Mouse (Mus musculus) hindbrain, embryonic 12.5 days (tissue): ENCODE results near the gene Olfr907. TPM values are rescaled to one million over a fixed set of nuclear protein-coding genes. Genes with fewer than 3 reads are reported as not detected.

Experiments used
- ATAC-seq: fragments of 200-750 bp; cut with Nextera tagmentation; 2 replicates; pipeline ENCODE4 v1.8.0; 2017; ENCODE audit warnings: moderate TSS enrichment; ENCODE audit not compliant: low FRiP score
- H3K27ac ChIP-seq: fragments of 300-500 bp; sonication (generic); 2 replicates; pipeline ENCODE4 v1.5.1; 2016; ENCODE audit warnings: mild to moderate bottlenecking
- H3K27me3 ChIP-seq: fragments of 300-500 bp; sonication (generic); 2 replicates; pipeline ENCODE4 v1.6.1; 2016; ENCODE audit warnings: mild to moderate bottlenecking
- H3K36me3 ChIP-seq: fragments of 300-500 bp; sonication (generic); 2 replicates; pipeline ENCODE4 v1.6.1; 2016; ENCODE audit warnings: mild to moderate bottlenecking
- H3K4me1 ChIP-seq: fragments of 300-500 bp; sonication (generic); 2 replicates; pipeline ENCODE4 v1.6.1; 2016
- H3K4me2 ChIP-seq: fragments of 300-500 bp; sonication (generic); replicated peaks from 2 replicates; pipeline ENCODE4 v1.6.1; 2016; ENCODE audit warnings: mild to moderate bottlenecking
- H3K4me3 ChIP-seq: fragments of 300-500 bp; sonication (generic); 2 replicates; pipeline ENCODE4 v1.5.1; 2016; ENCODE audit warnings: mild to moderate bottlenecking
- H3K9ac ChIP-seq: fragments of 300-500 bp; sonication (generic); 2 replicates; pipeline ENCODE4 v1.6.1; 2016; ENCODE audit warnings: mild to moderate bottlenecking, moderate library complexity
- H3K9me3 ChIP-seq: fragments of 300-500 bp; sonication (generic); replicated peaks from 2 replicates; pipeline ENCODE4 v1.6.1; 2016; ENCODE audit warnings: mild to moderate bottlenecking
- WGBS: fragments of 180-500 bp; shearing (Covaris S2); methylation state at CpG from one replicate; pipeline ENCODE4 v1.1.7; 2016; 5-methylcytosine and 5-hydroxymethylcytosine counted together
- polyA plus RNA-seq: library from polyadenylated mRNA; unstranded; fragments of >200 nt; fragmentation: Nextera tagmentation; extraction: Ambion mirVana; gene quantifications from 2 replicates; pipeline ENCODE4 v1.2.1, GENCODE M21; 2016

Olfr907 gene
- not detected in 2 replicates for polyA plus RNA-seq

DNA sequence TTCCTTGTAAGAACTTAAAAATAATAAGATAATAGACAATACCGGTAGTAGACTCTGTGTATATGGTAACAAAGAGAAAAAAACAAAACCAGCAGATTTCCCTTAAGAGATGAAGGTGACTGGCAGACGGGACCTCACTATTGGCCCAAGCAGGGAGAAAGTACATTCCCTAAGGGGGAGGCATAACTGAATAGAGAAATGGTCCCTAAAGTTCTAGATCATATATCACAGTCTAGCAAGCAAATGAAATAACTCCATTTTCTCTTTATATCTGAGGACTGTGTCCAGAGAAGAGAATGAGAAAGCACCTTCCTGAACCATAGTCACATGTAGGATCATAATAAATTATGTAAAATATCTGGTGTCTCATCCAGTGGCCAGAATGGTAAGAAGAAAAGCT, at the start of gene Olfr907:
Olfr907 (plus strand) TSS at position 301 of the 400 bp plus-strand sequence.
- no peaks in the 10 kb centered on the region for H3K27me3 ChIP-seq
- no peak within 1 kb of the TSS for H3K4me2 ChIP-seq
- no peak within 1 kb of the TSS for H3K9ac ChIP-seq
- H3K4me1 ChIP-seq, result no peaks in the 10 kb centered on the region
- no peak for ATAC-seq
- no peaks in the 10 kb centered on the region for H3K9me3 ChIP-seq
- H3K4me3 ChIP-seq, result no peak within 1 kb of the TSS
- H3K27ac ChIP-seq, result no peak within 1 kb of the TSS
- 74% methylated on average over 2 of the region's 2 CpGs for WGBS
- H3K36me3 ChIP-seq, result no peaks in the 10 kb centered on the region

DNA sequence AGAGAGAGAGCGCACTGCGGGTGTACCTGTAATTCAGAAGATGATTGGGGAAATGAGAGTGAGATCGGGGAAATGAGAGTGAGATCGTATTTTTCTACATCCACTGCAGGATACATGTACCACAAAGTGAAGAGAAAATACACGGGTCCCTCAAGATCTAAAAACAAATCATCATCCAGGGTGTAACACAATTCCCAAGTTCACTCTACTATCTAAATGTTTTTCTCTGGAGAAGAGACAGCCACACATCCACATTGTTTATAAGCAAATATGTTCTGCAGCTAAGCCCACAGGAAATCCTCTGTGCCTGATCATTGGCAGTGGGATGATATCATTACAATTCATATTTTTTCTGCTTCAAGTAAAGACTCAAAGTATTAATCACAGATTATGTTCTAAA, 48.2 kb upstream of the Olfr907 start, which contains the start of gene Olfr902:
Olfr902 (plus strand) TSS at position 301 of the 400 bp plus-strand sequence.
- Histone ChIP-seq H3K27ac (no peak within 1 kb of the TSS), H3K36me3 (no peaks in the 10 kb centered on the region), H3K9ac (no peak within 1 kb of the TSS), H3K9me3 (no peaks in the 10 kb centered on the region), H3K4me2 (no peak within 1 kb of the TSS), H3K27me3 (no peaks in the 10 kb centered on the region), H3K4me1 (no peaks in the 10 kb centered on the region), H3K4me3 (no peak within 1 kb of the TSS)
- no peak for ATAC-seq
- 91% methylated on average over 5 of the region's 5 CpGs for WGBS

DNA sequence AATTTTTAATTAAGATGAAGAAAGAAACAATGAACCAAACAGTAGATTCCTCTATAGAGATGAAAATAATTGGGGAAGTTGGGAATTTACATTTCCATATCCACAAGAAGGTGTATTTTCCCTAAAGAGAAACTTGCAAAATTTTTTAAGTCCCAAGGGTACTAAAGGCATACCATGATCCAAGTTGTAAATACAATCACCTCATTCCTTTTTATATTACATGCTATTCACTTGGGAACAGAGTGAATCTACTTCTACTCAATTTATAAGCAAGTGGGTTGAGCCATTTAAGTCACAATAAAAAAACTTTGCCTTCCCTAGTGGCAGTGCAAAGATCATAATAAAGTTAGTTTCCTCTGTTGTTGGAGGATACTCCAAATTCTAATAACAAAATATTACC, 32.8 kb upstream of the Olfr907 start, which contains the start of gene Olfr904:
Olfr904 (plus strand) TSS at position 301 of the 400 bp plus-strand sequence.
- Histone ChIP-seq H3K27me3 (no peaks in the 10 kb centered on the region), H3K27ac (no peak within 1 kb of the TSS), H3K4me3 (no peak within 1 kb of the TSS), H3K9ac (no peak within 1 kb of the TSS), H3K4me1 (no peaks in the 10 kb centered on the region), H3K9me3 (no peaks in the 10 kb centered on the region), H3K36me3 (no peaks in the 10 kb centered on the region), H3K4me2 (no peak within 1 kb of the TSS)
- ATAC-seq, result no peak

- no peaks in the 10 kb centered on the region for H3K4me1 ChIP-seq
- no peaks in the 10 kb centered on the region for H3K9me3 ChIP-seq
- H3K27me3 ChIP-seq, result no peaks in the 10 kb centered on the region
- no peak within 1 kb of the TSS for H3K4me2 ChIP-seq
- no peaks in the 10 kb centered on the region for H3K36me3 ChIP-seq
- ATAC-seq, result no peak
- H3K27ac ChIP-seq, result no peak within 1 kb of the TSS
- no peak within 1 kb of the TSS for H3K9ac ChIP-seq
- no peak within 1 kb of the TSS for H3K4me3 ChIP-seq
Observed at GRCm38 (mm10) chr9:38470807-38471206, 24.8 kb upstream of the Olfr907 start, which contains the start of gene Olfr905. TSS of gene Olfr905 (plus strand) at chr9:38471107.

GRCm38 (mm10) chr9:38486785-38487184, 8.8 kb upstream of the Olfr907 start, which contains the start of gene Olfr906:
TSS of gene Olfr906 (plus strand) at chr9:38487085.
- H3K27me3 ChIP-seq, result no peaks in the 10 kb centered on the region
- no peak for ATAC-seq
- no peak within 1 kb of the TSS for H3K9ac ChIP-seq
- H3K27ac ChIP-seq, result no peak within 1 kb of the TSS
- H3K36me3 ChIP-seq, result no peaks in the 10 kb centered on the region
- no peak within 1 kb of the TSS for H3K4me3 ChIP-seq
- WGBS, result 87% methylated on average over 3 of the region's 3 CpGs
- no peak within 1 kb of the TSS for H3K4me2 ChIP-seq
- H3K4me1 ChIP-seq, result no peaks in the 10 kb centered on the region
- H3K9me3 ChIP-seq, result no peaks in the 10 kb centered on the region

DNA sequence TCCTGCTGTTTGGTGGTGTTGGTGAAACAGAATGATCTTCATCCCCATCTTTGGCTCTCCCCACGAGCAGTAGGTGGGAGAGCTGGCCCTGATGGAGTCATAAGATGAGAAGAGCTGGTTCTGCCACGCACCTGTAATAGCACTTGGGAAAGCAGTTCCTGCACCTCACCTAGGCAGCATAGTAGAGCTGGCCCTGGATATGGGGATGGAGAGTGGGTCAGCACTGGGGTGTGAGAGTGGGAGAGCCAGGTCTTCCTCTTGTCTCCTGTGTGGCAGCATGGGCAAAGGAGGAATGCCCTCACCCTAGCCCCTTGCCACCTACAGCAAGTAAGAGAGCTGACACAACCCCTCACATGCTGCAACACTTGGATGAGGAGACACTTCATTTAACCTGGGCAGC, 16.8 kb downstream of the Olfr907 start:
- no peaks in the 10 kb centered on the region for H3K9me3 ChIP-seq
- H3K4me1 ChIP-seq, result no peaks in the 10 kb centered on the region
- no peaks in the 10 kb centered on the region for H3K27me3 ChIP-seq
- no peak overlapping the region for H3K4me2 ChIP-seq
- no peak overlapping the region for H3K9ac ChIP-seq
- no peak for ATAC-seq
- no peak overlapping the region for H3K27ac ChIP-seq
- H3K36me3 ChIP-seq, result no peaks in the 10 kb centered on the region
- WGBS, result 72% methylated on average over 2 of the region's 2 CpGs
- H3K4me3 ChIP-seq, result no peak overlapping the region

DNA sequence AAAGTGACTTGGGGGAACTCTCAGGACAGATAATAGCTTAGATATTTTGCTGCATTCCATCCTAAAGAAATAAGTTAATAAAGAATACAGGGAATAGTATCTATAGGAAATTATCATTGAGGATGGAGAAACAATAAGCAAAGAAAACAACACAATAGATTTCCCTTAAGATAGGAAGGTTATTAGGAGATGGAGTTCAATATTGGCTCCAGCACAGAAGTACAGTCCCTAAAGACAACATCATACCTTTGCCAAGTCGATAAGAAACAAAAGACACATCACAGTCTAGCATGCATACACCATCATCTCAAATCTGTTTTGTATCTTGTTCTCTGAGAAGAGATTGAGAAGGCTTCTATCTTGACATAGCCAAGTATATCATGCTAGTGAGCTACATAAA, 25.7 kb downstream of the Olfr907 start, which contains the start of gene Olfr911-ps1:
Olfr911-ps1 (plus strand) TSS at position 301 of the 400 bp plus-strand sequence.
- no peak within 1 kb of the TSS for H3K9ac ChIP-seq
- ATAC-seq, result no peak

DNA sequence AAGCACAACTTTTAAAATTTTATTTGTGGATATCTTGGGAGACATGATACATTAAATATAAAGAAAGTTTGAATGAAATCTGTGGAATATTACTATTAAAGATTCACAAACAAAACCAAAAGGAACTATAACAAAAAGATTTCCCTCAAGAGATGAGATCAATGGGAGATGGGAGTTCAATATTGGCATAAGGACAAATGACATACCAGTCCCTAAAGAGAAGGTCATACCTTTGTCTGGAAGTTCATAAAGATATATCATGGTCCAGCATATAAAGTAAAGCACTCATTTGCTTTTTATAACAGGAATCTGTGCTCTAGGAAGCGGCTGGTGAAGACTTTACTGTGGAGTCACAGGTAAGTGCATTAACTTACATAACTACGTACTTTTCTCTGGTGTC, 41.9 kb downstream of the Olfr907 start, which contains the start of gene Olfr910:
Olfr910 (plus strand) TSS at position 301 of the 400 bp plus-strand sequence.
- Histone ChIP-seq H3K27ac (no peak within 1 kb of the TSS), H3K4me1 (no peaks in the 10 kb centered on the region), H3K9me3 (no peaks in the 10 kb centered on the region), H3K9ac (no peak within 1 kb of the TSS), H3K27me3 (no peaks in the 10 kb centered on the region), H3K4me2 (no peak within 1 kb of the TSS), H3K4me3 (no peak within 1 kb of the TSS), H3K36me3 (no peaks in the 10 kb centered on the region)
- no peak for ATAC-seq
- 91% methylated on average over 2 of the region's 2 CpGs for WGBS

More for the DNA sequence above, 25.7 kb downstream of the Olfr907 start, which contains the start of gene Olfr911-ps1:
- H3K9me3 ChIP-seq, result no peaks in the 10 kb centered on the region
- WGBS, result 91% methylated on average over 1 of the region's 1 CpGs
- H3K27me3 ChIP-seq, result no peaks in the 10 kb centered on the region
- no peak within 1 kb of the TSS for H3K4me3 ChIP-seq
- no peak within 1 kb of the TSS for H3K27ac ChIP-seq
- no peaks in the 10 kb centered on the region for H3K4me1 ChIP-seq
- no peak within 1 kb of the TSS for H3K4me2 ChIP-seq
- no peaks in the 10 kb centered on the region for H3K36me3 ChIP-seq

Other genes with a start within 250 kb of the Olfr907 start
- gene Olfr143, start 243.0 kb upstream of the Olfr907 start, polyA plus RNA-seq, result not detected in 2 replicates
- not detected in 2 replicates for gene Olfr895, start 227.9 kb upstream of the Olfr907 start, polyA plus RNA-seq
- gene Olfr896-ps1, start 204.7 kb upstream of the Olfr907 start, polyA plus RNA-seq, result not detected in 2 replicates
- not detected in 2 replicates for gene Olfr25, start 166.7 kb upstream of the Olfr907 start, polyA plus RNA-seq
- not detected in 2 replicates for gene Olfr898, start 147.4 kb upstream of the Olfr907 start, polyA plus RNA-seq
- not detected in 2 replicates for gene Olfr250, start 128.9 kb upstream of the Olfr907 start, polyA plus RNA-seq
- not detected in 2 replicates for gene Olfr251, start 118.7 kb upstream of the Olfr907 start, polyA plus RNA-seq
- gene Olfr147, start 94.1 kb upstream of the Olfr907 start, polyA plus RNA-seq, result not detected in 2 replicates
- gene Olfr901, start 66.3 kb upstream of the Olfr907 start, polyA plus RNA-seq, result not detected in 2 replicates
- gene Olfr902, start 48.1 kb upstream of the Olfr907 start, polyA plus RNA-seq, result not detected in 2 replicates
- gene Olfr904, start 32.7 kb upstream of the Olfr907 start, polyA plus RNA-seq, result not detected in 2 replicates
- gene Olfr905, start 24.7 kb upstream of the Olfr907 start, polyA plus RNA-seq, result not detected in 2 replicates
- gene Olfr906, start 8.7 kb upstream of the Olfr907 start, polyA plus RNA-seq, result not detected in 2 replicates
- gene Olfr911-ps1, start 25.8 kb downstream of the Olfr907 start, polyA plus RNA-seq, result not detected in 2 replicates
- gene Olfr910, start 42.0 kb downstream of the Olfr907 start, polyA plus RNA-seq, result not detected in 2 replicates
- gene Olfr912, start 84.4 kb downstream of the Olfr907 start, polyA plus RNA-seq, result not detected in 2 replicates
- not detected in 2 replicates for gene Olfr913, start 97.0 kb downstream of the Olfr907 start, polyA plus RNA-seq
- not detected in 2 replicates for gene Olfr914, start 109.3 kb downstream of the Olfr907 start, polyA plus RNA-seq
- not detected in 2 replicates for gene Olfr916, start 164.1 kb downstream of the Olfr907 start, polyA plus RNA-seq
- not detected in 2 replicates for gene Olfr917, start 170.0 kb downstream of the Olfr907 start, polyA plus RNA-seq
- gene Olfr918, start 178.8 kb downstream of the Olfr907 start, polyA plus RNA-seq, result not detected in 2 replicates
- gene Olfr919, start 207.9 kb downstream of the Olfr907 start, polyA plus RNA-seq, result not detected in 2 replicates
- gene Vwa5a, start 222.5 kb downstream of the Olfr907 start, polyA plus RNA-seq, result 11.6 and 14.3 TPM in 2 replicates